Mouse (Mus musculus) frontal cortex, postnatal 36 days (tissue): ENCODE measurements at regions not wholly inside any gene's neighbourhood (a gene's known extent, or its start where the extent isn't known, plus 50 kb on each side); places are given as distances from the start of the nearest gene placed in this dataset.

Experiments
- DNase-seq, 2 experiments: peaks; one replicate each; pipeline ENCODE4 v3.0.0; 2022; ENCODE audit warnings: low spot score in 2 of 2

GRCm38 (mm10) chr13:60508856-60509255 lies 92.9 kb upstream of the Dapk1 start:
- DNase-seq: no peak

DNA sequence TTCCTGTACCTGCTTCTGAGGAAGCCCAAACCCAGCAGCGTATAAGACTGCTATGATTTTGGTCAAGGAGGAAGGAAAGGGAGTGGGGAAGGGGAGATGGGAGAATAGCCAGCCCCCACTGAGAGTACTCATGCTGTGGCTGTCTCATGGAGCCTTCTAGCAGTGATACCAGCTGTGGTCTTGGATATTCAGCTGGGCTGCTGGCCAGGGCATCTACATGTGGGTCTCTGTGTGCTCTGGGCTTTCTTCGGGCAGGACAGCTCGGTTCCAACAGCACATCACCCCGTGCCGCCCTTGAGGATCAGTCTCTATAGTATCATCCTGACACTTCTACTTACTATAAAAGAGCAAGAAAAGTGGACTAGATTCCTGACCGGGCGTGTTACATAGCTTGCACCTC lies 90.6 kb upstream of the Dapk1 start:
- DNase-seq: no peak

GRCm38 (mm10) chr13:60511628-60512027 lies 90.1 kb upstream of the Dapk1 start:
- DNase-seq: no peak

DNA sequence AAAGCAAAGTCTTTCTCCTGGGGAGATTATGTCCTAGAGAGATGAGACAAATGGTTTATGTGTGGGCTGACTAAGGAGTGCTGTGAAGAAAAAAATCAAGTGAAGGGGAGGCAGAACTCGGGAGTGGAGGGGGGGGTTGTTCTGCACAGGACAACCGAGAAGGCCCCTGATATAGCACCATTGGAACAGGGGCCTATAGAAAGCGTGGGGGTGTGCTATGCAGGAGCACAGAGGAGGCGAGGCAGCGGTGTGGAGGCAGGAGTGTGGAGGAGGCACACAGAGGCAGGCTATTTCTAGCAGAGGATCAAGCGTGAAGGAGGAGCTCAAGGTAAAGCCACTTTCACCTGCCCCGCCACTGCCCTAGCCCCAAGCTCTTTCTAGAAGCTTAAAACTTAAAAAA lies 88.0 kb upstream of the Dapk1 start:
- peak in 1 of 2 experiments; percentile 41 for DNase-seq

DNA sequence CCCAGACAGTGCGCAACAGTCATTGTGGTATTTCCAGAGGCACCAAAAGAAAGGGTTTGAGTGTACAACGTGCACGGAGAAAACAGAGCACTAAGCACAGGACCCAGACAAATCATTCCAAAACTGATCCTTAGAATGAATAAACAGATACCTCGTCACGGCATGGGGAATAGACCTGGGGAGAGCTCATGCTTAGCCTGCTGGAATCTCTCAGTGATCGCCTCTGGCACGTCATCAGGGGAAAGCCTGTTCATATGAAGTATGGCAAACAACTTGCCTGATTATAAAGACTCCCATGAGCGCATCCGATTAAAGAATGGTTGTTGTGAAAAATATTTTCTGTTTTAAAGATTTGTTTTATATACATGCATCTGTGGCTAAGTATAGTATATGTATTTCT lies 86.9 kb upstream of the Dapk1 start:
- DNase-seq: no peak

DNA sequence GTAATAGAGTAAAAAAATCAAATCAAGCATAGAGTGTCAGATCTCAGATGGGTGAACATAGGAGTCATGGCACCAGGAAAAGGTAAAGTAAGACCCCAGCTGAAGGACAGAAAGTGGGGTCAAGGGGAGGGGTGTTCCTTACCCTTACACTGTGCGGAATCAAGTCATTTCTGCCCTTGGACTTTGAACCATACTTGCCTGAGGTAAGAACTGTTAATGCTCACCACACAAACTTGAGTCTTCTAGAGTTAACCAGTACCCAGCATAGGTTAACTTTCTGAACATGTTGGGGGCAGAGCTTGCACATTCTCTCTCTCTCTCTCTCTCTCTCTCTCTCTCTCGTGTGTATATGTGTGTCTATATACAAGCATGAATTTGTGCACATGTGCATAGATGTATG lies 83.7 kb upstream of the Dapk1 start:
- DNase-seq: no peak

DNA sequence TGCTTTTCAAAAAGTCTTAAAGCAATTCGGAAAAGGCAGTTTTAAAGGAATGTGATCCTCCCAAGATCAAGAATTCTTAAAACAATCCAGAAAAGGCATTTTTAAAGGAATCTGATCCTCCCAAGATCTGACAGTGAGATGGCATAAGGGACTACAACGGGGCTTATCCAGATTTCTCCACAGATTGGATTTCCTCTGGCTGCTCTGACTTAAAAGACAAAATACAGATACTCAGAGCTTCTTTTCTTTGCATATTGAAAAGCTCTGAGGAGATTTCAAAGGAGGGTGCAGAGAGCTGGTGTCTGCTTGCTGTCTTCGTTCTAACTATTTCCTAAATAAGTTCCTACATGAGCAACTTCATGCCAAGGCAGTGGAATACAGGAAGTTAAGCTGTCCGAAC lies 82.0 kb upstream of the Dapk1 start:
- DNase-seq: no peak

- peak; percentile 40 to 70 for DNase-seq
Measured at GRCm38 (mm10) chr13:60522719-60523450, 78.9 kb upstream of the Dapk1 start.

DNA sequence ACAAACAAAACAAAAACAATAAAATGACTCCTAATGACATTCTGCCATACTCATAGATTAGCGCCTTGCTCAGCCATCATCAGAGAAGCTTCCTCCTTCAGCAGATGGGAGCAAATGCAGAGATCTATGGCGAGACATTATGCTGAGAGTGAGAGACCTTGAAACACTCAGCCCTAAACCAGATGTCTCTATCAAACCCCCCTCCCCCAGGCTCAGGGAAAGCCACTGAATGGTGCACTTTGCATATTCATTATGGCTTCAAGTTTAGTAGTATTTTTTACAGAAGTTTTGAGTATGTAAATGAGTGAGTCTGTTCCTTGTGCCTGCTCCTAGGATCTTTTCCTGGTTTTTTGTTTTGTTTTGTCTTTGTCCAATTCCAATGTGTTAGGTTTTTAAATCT lies 73.9 kb upstream of the Dapk1 start:
- no peak for DNase-seq

DNA sequence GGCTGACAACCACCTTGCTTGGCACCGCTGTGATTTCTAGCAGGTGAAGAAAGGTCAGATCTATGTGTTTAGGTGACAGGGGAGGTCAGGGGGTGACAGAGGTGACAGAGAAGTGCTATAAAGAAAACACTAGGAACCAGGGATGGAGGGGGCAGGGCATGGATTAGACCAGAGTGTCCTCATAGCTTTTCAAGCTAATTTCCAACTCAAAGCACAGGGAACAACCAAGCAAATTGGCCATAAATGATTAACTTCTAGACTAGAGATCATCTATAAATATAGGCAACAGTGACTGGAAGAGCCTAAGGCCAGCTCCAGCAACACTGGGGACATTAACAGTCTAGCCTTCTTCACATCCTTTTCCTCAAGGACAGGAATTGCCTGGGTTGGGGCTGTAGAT lies 72.9 kb upstream of the Dapk1 start:
- DNase-seq: no peak

DNA sequence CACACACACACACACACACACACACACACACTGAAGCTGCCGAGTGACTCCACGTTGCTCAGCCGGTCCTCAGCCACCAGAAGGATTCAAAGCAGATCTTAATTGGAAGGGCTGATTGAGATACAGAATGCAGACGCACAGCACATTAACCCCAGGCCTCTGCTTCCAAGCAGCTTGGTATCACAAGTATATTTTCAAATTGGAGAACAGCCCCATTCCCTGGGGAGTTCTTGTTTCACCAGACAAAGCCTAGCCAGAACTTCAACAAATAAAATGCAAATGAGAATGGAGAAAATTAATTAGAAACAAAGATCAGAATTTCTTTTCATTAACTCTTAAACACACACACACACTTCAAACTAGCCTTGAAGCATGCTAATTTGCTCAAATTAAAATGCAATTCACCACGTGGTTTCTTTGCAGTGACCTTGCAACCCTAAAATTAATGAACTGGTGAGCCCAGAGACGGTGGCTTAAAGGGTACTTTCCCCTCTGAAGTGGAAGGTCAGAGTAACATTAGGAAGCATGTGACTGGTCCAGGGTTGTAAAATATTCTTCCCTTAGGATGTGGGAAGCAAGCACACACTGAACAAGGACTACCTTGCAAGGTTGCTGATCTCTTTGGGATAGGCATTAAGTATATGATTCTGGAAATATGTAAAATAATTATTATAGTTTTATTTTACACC lies 72.2 kb upstream of the Dapk1 start:
- DNase-seq: no peak

DNA sequence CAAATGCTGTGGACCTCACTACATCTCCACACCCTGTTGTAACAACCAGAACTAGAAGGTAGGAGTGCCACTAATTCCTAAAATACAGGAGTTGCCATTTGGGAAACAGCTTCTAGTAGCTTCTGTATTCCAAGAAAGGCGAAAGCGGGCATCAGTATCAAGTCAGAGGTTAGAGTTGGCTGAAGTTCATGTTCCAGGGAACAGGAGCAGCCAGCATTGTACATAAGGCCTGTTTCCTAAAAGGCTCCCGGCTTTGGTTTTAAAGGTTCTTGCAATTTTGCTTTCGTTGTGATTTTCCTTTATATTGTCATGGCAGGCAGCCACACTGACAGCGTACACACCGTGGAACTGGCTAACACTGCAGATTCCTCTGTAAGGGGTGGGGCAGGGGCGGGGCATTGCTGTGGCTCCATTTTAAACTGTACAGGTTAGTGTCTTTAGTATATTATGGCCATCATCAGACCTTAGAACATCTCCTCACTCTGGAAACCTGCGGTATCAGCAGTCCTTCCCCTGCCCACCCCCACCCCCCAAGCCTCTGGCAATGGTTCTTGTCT lies 67.8 kb upstream of the Dapk1 start:
- no peak for DNase-seq

DNA sequence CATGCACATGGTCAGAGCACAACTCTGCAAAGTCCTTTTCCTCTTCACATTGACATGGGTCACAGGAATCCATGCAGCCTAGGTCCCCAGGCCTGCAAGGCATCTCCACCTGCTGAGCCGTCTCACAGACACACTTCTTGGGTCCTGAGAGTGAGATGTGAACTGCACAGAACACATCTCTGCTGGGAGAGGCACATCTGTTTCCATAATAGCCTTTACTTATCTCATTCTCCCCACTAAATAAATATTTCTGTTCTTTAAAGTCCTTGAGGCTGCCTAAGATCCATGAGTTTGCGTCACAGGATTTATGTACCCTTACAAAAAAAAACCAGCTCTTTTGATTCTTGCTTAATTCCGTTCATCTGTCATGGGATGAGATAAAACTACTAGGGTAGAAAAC lies 67.2 kb upstream of the Dapk1 start:
- DNase-seq: no peak

DNA sequence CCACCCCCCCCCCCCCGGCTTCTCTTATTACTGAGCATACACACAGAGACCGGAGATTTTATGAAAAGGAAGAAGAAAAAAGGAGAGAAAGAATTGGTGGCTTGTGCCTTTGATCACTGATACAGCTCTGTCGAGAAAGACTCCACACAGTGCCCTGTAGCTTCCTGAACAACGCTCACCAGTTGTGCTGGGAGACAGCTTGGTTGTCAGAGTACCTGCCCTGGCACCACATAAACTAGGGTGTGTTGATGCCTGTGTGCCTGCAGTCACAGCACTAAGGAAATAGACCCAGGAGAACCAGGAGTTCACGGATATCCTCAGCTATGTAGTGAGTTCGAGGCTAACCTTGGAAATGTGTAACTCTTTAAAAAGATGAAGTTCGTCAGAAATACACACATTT lies 66.7 kb upstream of the Dapk1 start:
- DNase-seq: no peak

DNA sequence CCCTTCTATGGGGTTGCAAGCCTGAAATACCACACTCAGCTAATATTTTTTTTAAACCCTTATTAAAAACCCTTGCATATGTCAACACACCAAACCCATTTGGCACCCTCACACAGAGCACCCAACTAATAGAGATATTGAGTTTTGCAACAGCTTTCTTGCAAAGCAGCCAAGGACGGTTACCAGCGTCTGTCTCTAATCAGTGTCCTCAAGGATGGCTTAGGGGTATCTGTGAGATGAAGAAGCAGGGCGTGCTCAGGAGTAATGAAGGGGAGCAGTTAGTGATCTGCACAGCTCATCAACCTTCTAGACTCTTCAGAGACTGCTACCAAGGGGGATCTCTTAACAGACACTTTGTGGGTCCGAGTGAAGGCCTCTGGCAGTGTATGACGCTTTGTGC lies 65.0 kb upstream of the Dapk1 start:
- no peak for DNase-seq

DNA sequence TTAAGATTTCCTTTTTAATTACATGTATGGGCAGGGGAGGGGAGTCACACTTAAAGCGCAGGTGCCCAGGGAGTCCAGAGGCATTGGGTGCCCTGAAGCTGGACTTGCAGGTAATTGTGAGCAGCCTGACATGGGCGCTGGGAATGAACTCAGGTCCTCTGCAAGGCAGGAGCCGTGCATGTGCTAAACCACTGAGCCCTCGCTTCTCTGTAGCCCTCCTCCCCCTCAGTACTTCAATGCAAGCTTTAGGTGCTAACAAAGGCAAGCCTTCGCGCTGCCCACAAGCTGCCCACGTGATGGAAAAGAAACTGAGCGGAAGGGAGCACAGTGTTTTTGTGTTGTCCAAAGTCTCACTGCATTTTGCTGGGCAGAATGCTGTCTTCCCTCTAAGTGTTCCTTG lies 63.6 kb upstream of the Dapk1 start:
- DNase-seq: no peak

DNA sequence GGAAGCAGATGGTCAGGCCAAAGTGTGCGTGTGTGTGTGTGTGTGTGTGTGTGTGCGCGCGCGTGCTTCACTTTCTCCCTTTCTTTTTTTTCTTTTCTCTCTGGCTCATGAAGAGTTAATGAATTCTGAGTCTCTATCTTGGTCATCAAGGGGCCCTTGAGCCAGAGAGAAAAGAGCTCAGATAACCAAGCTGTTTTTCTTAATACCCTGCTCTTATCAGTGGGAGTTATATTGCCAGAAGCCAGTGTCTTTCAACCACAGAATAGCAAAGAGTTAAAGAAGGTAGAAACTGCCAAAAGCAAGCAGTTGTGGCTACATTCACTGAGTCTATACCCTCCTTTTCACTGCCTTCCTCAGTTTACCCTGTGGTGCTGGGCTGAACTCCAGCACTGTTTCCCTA lies 60.6 kb upstream of the Dapk1 start:
- no peak for DNase-seq

DNA sequence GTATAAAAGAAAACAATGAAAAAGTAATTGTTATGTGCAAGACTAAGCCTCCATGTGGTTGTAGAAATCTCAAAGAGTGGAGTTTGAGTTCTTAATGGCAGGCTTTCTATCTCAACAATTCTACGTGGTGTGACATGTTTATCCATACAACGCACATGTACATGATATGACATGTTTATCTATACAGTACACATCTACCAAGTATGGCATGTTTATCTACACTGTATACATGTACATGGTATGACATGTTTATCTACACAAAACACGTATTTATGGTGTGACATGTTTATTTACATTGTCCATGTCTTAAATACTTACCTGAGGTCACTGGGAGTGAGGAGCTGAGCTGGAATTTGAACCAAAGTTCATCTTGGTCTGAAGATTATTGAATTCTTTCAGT lies 57.4 kb upstream of the Dapk1 start:
- no peak for DNase-seq

GRCm38 (mm10) chr13:60545999-60546733 lies 55.6 kb upstream of the Dapk1 start:
- no peak for DNase-seq
